Mouse (Mus musculus): ENCODE measurements around the gene Atxn2l. TPM values are rescaled to one million over a fixed set of nuclear protein-coding genes. Genes with fewer than 3 reads are reported as not detected.

Gene Atxn2l
- polyA plus RNA-seq, 1 experiment from 2014 or later = 30.3 TPM

DNA sequence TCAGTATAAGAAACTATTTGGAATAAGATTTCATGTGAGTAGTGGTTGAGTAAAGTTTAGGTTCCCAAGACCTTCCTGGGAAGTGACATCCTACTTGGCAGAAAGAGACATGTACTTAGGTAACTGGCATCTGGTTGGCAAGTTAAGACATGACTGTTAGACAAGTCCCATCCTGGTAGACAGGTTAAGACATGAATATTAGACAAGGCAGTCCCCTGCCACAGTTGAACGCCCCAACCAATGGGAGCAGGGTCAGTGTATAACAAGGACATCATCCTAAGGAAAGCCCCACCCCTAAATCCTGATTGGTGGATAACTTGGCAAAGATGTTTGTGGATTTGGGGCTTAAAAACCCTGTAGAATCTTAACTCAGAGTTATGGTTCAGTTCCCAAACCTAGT lies 30.2 kb upstream of the Atxn2l start:
- 75% methylated on average over 1 of the region's 1 CpGs for WGBS
- Histone ChIP-seq H3K9ac (ENCODE audit: low read depth, low read length) (no peak overlapping the region), H3K4me2 (ENCODE audit: low read length) (no peak overlapping the region), H3K36me3 (ENCODE audit: insufficient read depth, low read length) (no peaks in the 10 kb centered on the region), H3K27ac (no peak overlapping the region), H3K27me3 (ENCODE audit: insufficient read depth, low read length) (0 out of 2 replicates have a peak, but pooled peaks cover 8% of the 10 kb centered on the region), H3K9me3 (replicated peaks; ENCODE audit: low read length) (no peaks in the 10 kb centered on the region), H3K4me3 (replicated peaks; ENCODE audit: low read depth, low read length) (no peak overlapping the region), H3K4me1 (replicated peaks; ENCODE audit: insufficient read depth, low read length) (no peaks in the 10 kb centered on the region; the same call in 1 of the 2 replicates)
- DNase-seq (ENCODE audit: low spot score) (no peak), ATAC-seq (replicated peaks; ENCODE audit: low FRiP score, low read depth) (no peak)
- no peak for TF ChIP-seq CTCF (IDR thresholded peaks at IDR 0.05; ENCODE audit: low read depth)

DNA sequence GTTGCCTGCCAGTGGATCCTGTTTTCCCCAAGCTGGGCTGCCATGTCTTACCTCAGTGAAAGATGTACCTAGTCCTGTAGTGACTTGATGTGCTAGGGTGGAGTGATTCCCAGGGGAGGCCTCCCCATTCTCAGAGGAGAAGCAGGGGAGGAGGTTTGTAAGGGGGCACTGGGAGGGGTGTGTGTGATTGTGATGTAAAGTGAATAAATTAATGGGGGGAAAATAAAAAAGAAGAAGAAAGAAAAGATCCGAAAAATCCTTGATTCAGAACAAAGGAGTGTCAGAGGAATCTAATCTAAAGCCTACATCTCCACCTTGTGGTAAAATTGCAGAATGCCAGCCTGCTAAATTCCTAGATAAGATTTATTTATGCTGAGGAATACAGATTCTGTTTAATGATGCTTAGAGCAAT lies 24.9 kb upstream of the Atxn2l start:
- peak; percentile 89 for DNase-seq (ENCODE audit: low spot score)
- Histone ChIP-seq H3K36me3 (ENCODE audit: insufficient read depth, low read length) (no peaks in the 10 kb centered on the region), H3K9ac (ENCODE audit: low read depth, low read length) (no peak overlapping the region), H3K4me2 (ENCODE audit: low read length) (no peak overlapping the region), H3K27me3 (ENCODE audit: insufficient read depth, low read length) (no peaks in the 10 kb centered on the region), H3K4me3 (replicated peaks; ENCODE audit: low read depth, low read length) (no peak overlapping the region), H3K4me1 (replicated peaks; ENCODE audit: insufficient read depth, low read length) (no peaks in the 10 kb centered on the region), H3K27ac (no peak overlapping the region), H3K9me3 (replicated peaks; ENCODE audit: low read length) (no peaks in the 10 kb centered on the region)
- 12% methylated on average over 1 of the region's 1 CpGs for WGBS
- ATAC-seq (replicated peaks; ENCODE audit: low FRiP score, low read depth) = 0 out of 2 replicates have a peak, but pooled peaks have one; percentile 29
- peak; percentile 93 for TF ChIP-seq CTCF (IDR thresholded peaks at IDR 0.05; ENCODE audit: low read depth)

DNA sequence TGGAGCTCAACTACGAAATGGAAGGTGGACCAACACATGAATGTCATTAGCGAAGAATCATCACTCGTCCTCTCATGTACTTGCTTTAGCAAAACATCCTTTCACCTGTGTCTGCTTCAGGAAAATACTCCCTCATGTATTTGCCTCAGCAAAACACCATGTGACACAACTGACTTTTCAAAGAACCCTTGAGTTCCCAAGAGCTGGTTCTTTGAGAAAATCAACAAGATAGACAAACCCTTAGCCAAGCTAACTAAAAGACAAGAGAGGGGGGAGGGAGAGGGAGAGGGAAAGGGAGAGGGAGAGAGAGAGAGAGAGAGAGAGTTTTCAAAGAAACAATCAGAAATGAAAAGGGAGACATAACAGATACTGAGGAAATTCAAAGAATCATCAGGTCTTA lies 20.1 kb upstream of the Atxn2l start:
- Histone ChIP-seq H3K27ac (no peak overlapping the region), H3K4me3 (replicated peaks; ENCODE audit: low read depth, low read length) (no peak overlapping the region), H3K4me1 (replicated peaks; ENCODE audit: insufficient read depth, low read length) (no peaks in the 10 kb centered on the region), H3K36me3 (ENCODE audit: insufficient read depth, low read length) (no peaks in the 10 kb centered on the region), H3K27me3 (ENCODE audit: insufficient read depth, low read length) (no peaks in the 10 kb centered on the region), H3K9ac (ENCODE audit: low read depth, low read length) (no peak overlapping the region), H3K9me3 (replicated peaks; ENCODE audit: low read length) (no peaks in the 10 kb centered on the region), H3K4me2 (ENCODE audit: low read length) (no peak overlapping the region)
- ATAC-seq (replicated peaks; ENCODE audit: low FRiP score, low read depth) (no peak), DNase-seq (ENCODE audit: low spot score) (no peak)
- no peak for TF ChIP-seq CTCF (IDR thresholded peaks at IDR 0.05; ENCODE audit: low read depth)
- 72% methylated on average over 3 of the region's 3 CpGs for WGBS

DNA sequence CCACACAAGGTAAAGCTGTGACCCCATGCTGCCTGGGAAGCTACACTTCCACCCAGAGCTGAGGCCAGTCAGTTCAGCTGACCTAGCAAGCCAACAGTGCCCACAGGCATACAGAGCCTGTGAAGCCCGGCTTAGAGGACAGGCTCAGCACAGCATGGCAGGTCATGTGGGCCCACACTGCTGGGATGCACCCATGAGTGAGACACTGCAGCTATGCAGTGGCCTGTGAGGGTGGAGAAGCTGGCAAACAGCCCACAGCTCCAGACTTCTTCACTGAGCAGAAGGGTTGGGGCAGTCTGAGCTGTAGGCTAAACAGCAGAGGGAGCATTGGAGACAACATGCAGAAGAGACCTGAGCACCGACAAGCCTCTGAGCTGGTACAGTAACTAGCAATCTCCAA lies 16.3 kb upstream of the Atxn2l start:
- no peaks in the 10 kb centered on the region for H3K36me3 ChIP-seq (ENCODE audit: insufficient read depth, low read length)
- H3K9me3 ChIP-seq (replicated peaks; ENCODE audit: low read length) = no peaks in the 10 kb centered on the region
- H3K27ac ChIP-seq = no peak overlapping the region
- WGBS = 56% methylated on average over 2 of the region's 2 CpGs
- H3K9ac ChIP-seq (ENCODE audit: low read depth, low read length) = no peak overlapping the region
- H3K4me1 ChIP-seq (replicated peaks; ENCODE audit: insufficient read depth, low read length) = no peaks in the 10 kb centered on the region
- no peak overlapping the region for H3K4me2 ChIP-seq (ENCODE audit: low read length)
- H3K27me3 ChIP-seq (ENCODE audit: insufficient read depth, low read length) = no peaks in the 10 kb centered on the region
- ATAC-seq (replicated peaks; ENCODE audit: low FRiP score, low read depth) (peak; percentile 33; the same call in 1 of the 2 replicates), DNase-seq (ENCODE audit: low spot score) (no peak)
- TF ChIP-seq CTCF (IDR thresholded peaks at IDR 0.05; ENCODE audit: low read depth) = no peak; the same call in 1 of the 2 replicates
- H3K4me3 ChIP-seq (replicated peaks; ENCODE audit: low read depth, low read length) = no peak overlapping the region

DNA sequence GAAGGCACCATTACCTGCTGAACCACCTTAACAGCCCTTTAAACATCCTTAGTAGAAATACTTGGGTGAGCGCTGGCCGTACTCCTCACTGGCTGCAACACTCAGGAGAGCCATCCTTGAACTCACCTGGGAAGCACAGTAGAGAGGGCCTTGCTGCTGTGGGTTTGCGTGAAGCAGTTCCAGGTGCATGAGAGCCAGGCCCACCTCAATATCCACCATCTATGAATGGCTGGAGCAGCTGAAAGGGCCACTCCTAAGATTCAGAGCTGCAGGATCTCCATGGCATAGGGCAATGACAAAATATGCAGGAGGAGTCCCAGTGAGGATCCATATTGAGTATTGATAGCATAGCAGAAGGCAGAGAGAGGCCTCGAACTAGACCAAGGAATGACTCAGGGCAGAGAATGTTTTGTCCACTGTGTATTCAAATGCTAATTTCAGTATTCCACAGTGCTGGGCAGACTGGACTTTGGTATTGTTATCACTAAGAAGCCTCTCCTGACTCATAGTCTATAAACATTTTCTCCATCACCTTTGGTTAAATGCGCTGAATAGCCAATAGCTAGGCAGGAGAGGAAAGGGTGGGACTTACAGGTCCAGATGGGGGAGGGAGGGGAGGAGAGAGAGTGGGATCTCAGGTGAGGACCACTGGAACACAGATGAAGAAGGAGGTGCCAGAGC lies 15.2 kb upstream of the Atxn2l start:
- ATAC-seq (replicated peaks; ENCODE audit: low FRiP score, low read depth) (no peak), DNase-seq (ENCODE audit: low spot score) (no peak)
- no peaks in the 10 kb centered on the region for H3K9me3 ChIP-seq (replicated peaks; ENCODE audit: low read length)
- 93% methylated on average over 5 of the region's 5 CpGs for WGBS
- H3K36me3 ChIP-seq (ENCODE audit: insufficient read depth, low read length) = no peaks in the 10 kb centered on the region
- no peak for TF ChIP-seq CTCF (IDR thresholded peaks at IDR 0.05; ENCODE audit: low read depth)
- no peak overlapping the region for H3K9ac ChIP-seq (ENCODE audit: low read depth, low read length)
- H3K27ac ChIP-seq = no peak overlapping the region
- no peak overlapping the region for H3K4me3 ChIP-seq (replicated peaks; ENCODE audit: low read depth, low read length)
- H3K4me2 ChIP-seq (ENCODE audit: low read length) = no peak overlapping the region
- no peaks in the 10 kb centered on the region for H3K27me3 ChIP-seq (ENCODE audit: insufficient read depth, low read length)
- H3K4me1 ChIP-seq (replicated peaks; ENCODE audit: insufficient read depth, low read length) = no peaks in the 10 kb centered on the region

DNA sequence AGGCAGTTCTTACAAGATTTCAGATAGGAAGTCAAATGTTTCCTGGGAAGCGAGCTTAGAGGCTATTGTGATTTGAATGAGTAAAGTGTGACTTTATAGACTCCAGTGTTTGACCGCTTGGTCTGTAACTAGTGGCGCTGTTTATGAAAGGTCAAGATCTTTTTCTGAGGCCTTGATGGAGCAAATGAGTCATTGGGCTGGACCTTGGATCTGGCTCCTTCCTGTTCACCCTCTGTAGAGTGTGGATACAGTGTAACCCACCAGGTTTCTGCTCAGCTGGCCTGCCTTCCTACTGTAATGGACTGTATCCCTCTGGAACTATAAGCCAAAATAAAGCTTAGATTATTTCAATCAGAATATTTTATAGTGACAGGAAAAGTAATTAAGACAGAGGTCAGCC lies 8.1 kb upstream of the Atxn2l start:
- DNase-seq (ENCODE audit: low spot score) (no peak), ATAC-seq (replicated peaks; ENCODE audit: low FRiP score, low read depth) (no peak)
- Histone ChIP-seq H3K9ac (ENCODE audit: low read depth, low read length) (no peak overlapping the region), H3K4me2 (ENCODE audit: low read length) (no peak overlapping the region), H3K4me1 (replicated peaks; ENCODE audit: insufficient read depth, low read length) (no peaks in the 10 kb centered on the region), H3K9me3 (replicated peaks; ENCODE audit: low read length) (no peaks in the 10 kb centered on the region), H3K36me3 (ENCODE audit: insufficient read depth, low read length) (no peaks in the 10 kb centered on the region), H3K27ac (no peak overlapping the region), H3K4me3 (replicated peaks; ENCODE audit: low read depth, low read length) (no peak overlapping the region), H3K27me3 (ENCODE audit: insufficient read depth, low read length) (no peaks in the 10 kb centered on the region)
- 69% methylated on average over 3 of the region's 3 CpGs for WGBS
- TF ChIP-seq CTCF (IDR thresholded peaks at IDR 0.05; ENCODE audit: low read depth) = no peak
